Mouse (Mus musculus) embryonic facial prominence, embryonic 13.5 days (tissue): ENCODE results near the gene Polk. TPM values are rescaled to one million over a fixed set of nuclear protein-coding genes. Genes with fewer than 3 reads are reported as not detected.

ENCODE experiments used
- ATAC-seq: fragments of 200-750 bp; cut with Nextera tagmentation; 2 replicates; pipeline ENCODE4 v1.8.0; 2017; ENCODE audit warnings: low read depth; ENCODE audit not compliant: insufficient number of reproducible peaks, insufficient read depth, low FRiP score, low TSS enrichment
- H3K27ac ChIP-seq: fragments of 300-500 bp; sonication (generic); 2 replicates; pipeline ENCODE4 v1.5.1; 2015; ENCODE audit warnings: moderate library complexity, mild to moderate bottlenecking, inconsistent platforms
- H3K27me3 ChIP-seq: fragments of 300-500 bp; sonication (generic); 2 replicates; pipeline ENCODE4 v1.6.1; 2015; ENCODE audit warnings: mild to moderate bottlenecking, inconsistent platforms
- H3K36me3 ChIP-seq: fragments of 300-500 bp; sonication (generic); 2 replicates; pipeline ENCODE4 v1.6.1; 2015; ENCODE audit warnings: mild to moderate bottlenecking, inconsistent platforms
- H3K4me1 ChIP-seq: fragments of 300-500 bp; sonication (generic); 2 replicates; pipeline ENCODE4 v1.6.1; 2015; ENCODE audit warnings: inconsistent platforms
- H3K4me2 ChIP-seq: fragments of 300-500 bp; sonication (generic); 2 replicates; pipeline ENCODE4 v1.6.1; 2015; ENCODE audit warnings: moderate library complexity, mild to moderate bottlenecking, inconsistent platforms
- H3K4me3 ChIP-seq: fragments of 300-500 bp; sonication (generic); 2 replicates; pipeline ENCODE4 v1.5.1; 2015; ENCODE audit warnings: mild to moderate bottlenecking, inconsistent platforms
- H3K9ac ChIP-seq: fragments of 300-500 bp; sonication (generic); 2 replicates; pipeline ENCODE4 v1.6.1; 2015; ENCODE audit warnings: mild to moderate bottlenecking, inconsistent platforms
- H3K9me3 ChIP-seq: fragments of 300-500 bp; sonication (generic); 2 replicates; pipeline ENCODE4 v1.6.1; 2016; ENCODE audit warnings: inconsistent platforms
- WGBS: fragments of 180-500 bp; shearing (Covaris S2); methylation state at CpG from one replicate; pipeline ENCODE4 v1.1.7; 2015; ENCODE audit warnings: mixed read lengths; 5-methylcytosine and 5-hydroxymethylcytosine counted together
- polyA plus RNA-seq: library from polyadenylated mRNA; unstranded; fragments of >200 nt; fragmentation: Nextera tagmentation; extraction: Ambion mirVana; gene quantifications from 2 replicates; pipeline ENCODE4 v1.2.1, GENCODE M21; 2015

The Polk gene
- polyA plus RNA-seq, 1 experiment from 2014 or later, result 12.0 TPM

- no peak overlapping the region for H3K4me2 ChIP-seq
- no peaks in the 10 kb centered on the region for H3K9me3 ChIP-seq
- H3K9ac ChIP-seq, result no peak overlapping the region
- no peak overlapping the region for H3K4me3 ChIP-seq
- WGBS, result 47% methylated on average over 5 of the region's 5 CpGs
- H3K36me3 ChIP-seq, result no peaks in the 10 kb centered on the region
- ATAC-seq, result no peak
- peaks cover 16% of the 10 kb centered on the region for H3K4me1 ChIP-seq
- H3K27me3 ChIP-seq, result no peaks in the 10 kb centered on the region
- peak overlapping the region; percentile 68; the same call in 1 of the 2 replicates for H3K27ac ChIP-seq
Observed at GRCm38 (mm10) chr13:96458018-96458417, 84.4 kb downstream of the Polk start.

DNA sequence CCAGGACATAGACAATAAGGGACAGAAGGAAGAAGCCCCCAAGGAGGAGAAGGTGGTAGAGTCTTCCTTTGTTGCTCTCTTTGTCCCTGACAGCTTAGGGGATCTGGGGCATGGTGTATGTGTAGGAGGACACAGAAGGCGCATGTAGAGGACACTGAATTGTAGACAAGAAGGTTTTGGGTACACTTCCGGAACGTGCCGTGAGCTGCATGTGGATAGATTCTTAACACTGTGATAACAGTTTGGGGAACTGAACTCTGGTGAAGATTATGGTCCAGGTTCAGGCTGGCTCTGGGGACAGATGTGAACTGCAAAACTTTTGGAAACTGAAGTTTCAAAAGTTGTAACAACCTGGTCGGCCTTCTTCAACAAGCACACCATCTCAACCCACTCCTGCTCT lies 84.8 kb downstream of the Polk start:
- Histone ChIP-seq H3K4me3 (no peak overlapping the region), H3K36me3 (no peaks in the 10 kb centered on the region), H3K4me1 (peaks cover 16% of the 10 kb centered on the region), H3K27me3 (no peaks in the 10 kb centered on the region), H3K4me2 (no peak overlapping the region), H3K9ac (no peak overlapping the region), H3K9me3 (no peaks in the 10 kb centered on the region), H3K27ac (0 out of 2 replicates have a peak overlapping the region, but pooled peaks have one; percentile 68)
- no peak for ATAC-seq
- 91% methylated on average over 5 of the region's 5 CpGs for WGBS

- Histone ChIP-seq H3K4me1 (peaks cover 13% of the 10 kb centered on the region), H3K9ac (no peak overlapping the region), H3K9me3 (no peaks in the 10 kb centered on the region), H3K27me3 (no peaks in the 10 kb centered on the region), H3K4me3 (no peak overlapping the region), H3K27ac (no peak overlapping the region), H3K4me2 (no peak overlapping the region), H3K36me3 (no peaks in the 10 kb centered on the region)
- no peak for ATAC-seq
- WGBS, result 84% methylated on average over 3 of the region's 3 CpGs
Observed at GRCm38 (mm10) chr13:96454288-96454687, 88.1 kb downstream of the Polk start.

- peaks cover 4% of the 10 kb centered on the region for H3K4me1 ChIP-seq
- no peaks in the 10 kb centered on the region for H3K27me3 ChIP-seq
- no peak overlapping the region for H3K4me2 ChIP-seq
- no peak for ATAC-seq
- no peak overlapping the region for H3K9ac ChIP-seq
- no peaks in the 10 kb centered on the region for H3K36me3 ChIP-seq
- no peaks in the 10 kb centered on the region for H3K9me3 ChIP-seq
- no peak overlapping the region for H3K27ac ChIP-seq
- 92% methylated on average over 3 of the region's 3 CpGs for WGBS
- no peak overlapping the region for H3K4me3 ChIP-seq
Observed at GRCm38 (mm10) chr13:96452621-96453020, 89.8 kb downstream of the Polk start.

- H3K27ac ChIP-seq, result no peak overlapping the region
- no peak for ATAC-seq
Observed at GRCm38 (mm10) chr13:96451386-96452140, 90.8 kb downstream of the Polk start.

DNA sequence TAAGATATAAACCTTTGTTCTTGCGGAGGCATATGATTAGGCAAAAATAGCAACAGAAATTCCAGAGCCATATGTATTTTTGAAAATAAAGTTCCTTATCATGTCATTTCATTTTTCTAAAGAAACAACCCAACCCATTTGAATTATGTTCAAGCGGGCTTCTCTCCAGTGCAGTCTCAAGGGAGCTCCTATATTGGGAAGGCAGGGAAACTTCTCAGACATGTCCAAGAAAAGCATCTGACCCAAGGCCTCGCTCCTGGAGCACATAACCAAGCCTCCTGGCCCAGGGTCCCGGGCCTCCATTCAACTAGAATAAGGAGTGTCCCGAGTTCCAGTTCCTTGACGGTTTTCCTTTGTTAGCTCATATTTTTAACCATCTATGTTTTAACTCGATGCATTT lies 91.5 kb downstream of the Polk start:
- no peak for ATAC-seq
- H3K27me3 ChIP-seq, result no peaks in the 10 kb centered on the region
- WGBS, result 84% methylated on average over 7 of the region's 7 CpGs

More at GRCm38 (mm10) chr13:96451386-96452140, 90.8 kb downstream of the Polk start:
- Histone ChIP-seq H3K36me3 (no peaks in the 10 kb centered on the region), H3K4me3 (no peak overlapping the region), H3K4me2 (no peak overlapping the region), H3K4me1 (no peaks in the 10 kb centered on the region), H3K9ac (no peak overlapping the region), H3K27me3 (no peaks in the 10 kb centered on the region), H3K9me3 (no peaks in the 10 kb centered on the region)
- 84% methylated on average over 11 of the region's 11 CpGs for WGBS

GRCm38 (mm10) chr13:96450205-96450856 lies 92.0 kb downstream of the Polk start:
- Histone ChIP-seq H3K9me3 (no peaks in the 10 kb centered on the region), H3K27me3 (no peaks in the 10 kb centered on the region), H3K4me2 (no peak overlapping the region), H3K36me3 (no peaks in the 10 kb centered on the region), H3K9ac (no peak overlapping the region), H3K4me3 (no peak overlapping the region), H3K4me1 (no peaks in the 10 kb centered on the region), H3K27ac (no peak overlapping the region)
- no peak for ATAC-seq
- WGBS, result 85% methylated on average over 11 of the region's 11 CpGs

More for the DNA sequence above, 91.5 kb downstream of the Polk start:
- no peaks in the 10 kb centered on the region for H3K9me3 ChIP-seq
- no peak overlapping the region for H3K4me2 ChIP-seq
- no peaks in the 10 kb centered on the region for H3K36me3 ChIP-seq
- H3K4me3 ChIP-seq, result no peak overlapping the region
- H3K9ac ChIP-seq, result no peak overlapping the region
- no peaks in the 10 kb centered on the region for H3K4me1 ChIP-seq
- H3K27ac ChIP-seq, result no peak overlapping the region

DNA sequence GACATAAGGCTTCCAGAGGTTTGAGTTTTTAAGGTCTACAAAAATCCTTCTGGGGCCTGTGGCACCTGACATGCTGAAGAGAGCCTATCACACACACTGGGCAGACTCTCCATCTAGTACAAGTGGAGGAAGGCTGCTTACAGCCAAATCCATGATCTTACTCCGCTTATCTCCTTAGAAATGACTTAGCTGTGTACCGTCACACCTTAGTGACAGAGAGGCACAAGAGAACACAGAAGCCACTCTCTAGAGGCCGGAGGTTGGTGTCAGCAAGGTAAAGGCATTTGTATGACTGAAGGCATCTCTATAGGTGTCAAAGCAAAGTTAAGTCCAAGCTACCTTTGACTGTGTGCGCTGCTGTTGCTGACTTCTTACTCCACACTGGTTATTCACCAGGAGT lies 101.9 kb downstream of the Polk start:
- H3K27ac ChIP-seq, result no peak overlapping the region
- H3K9ac ChIP-seq, result no peak overlapping the region
- peaks cover 7% of the 10 kb centered on the region; the same call in 1 of the 2 replicates for H3K4me1 ChIP-seq
- no peaks in the 10 kb centered on the region for H3K9me3 ChIP-seq
- no peaks in the 10 kb centered on the region for H3K36me3 ChIP-seq
- ATAC-seq, result no peak
- 90% methylated on average over 4 of the region's 4 CpGs for WGBS
- no peak overlapping the region for H3K4me2 ChIP-seq
- H3K4me3 ChIP-seq, result no peak overlapping the region
- H3K27me3 ChIP-seq, result no peaks in the 10 kb centered on the region

- ATAC-seq, result no peak
- 86% methylated on average over 1 of the region's 1 CpGs for WGBS
- Histone ChIP-seq H3K27me3 (no peaks in the 10 kb centered on the region), H3K9me3 (no peaks in the 10 kb centered on the region), H3K9ac (no peak overlapping the region), H3K36me3 (no peaks in the 10 kb centered on the region), H3K4me3 (no peak overlapping the region), H3K4me1 (peaks cover 23% of the 10 kb centered on the region), H3K27ac (no peak overlapping the region), H3K4me2 (no peak overlapping the region)
Observed at GRCm38 (mm10) chr13:96436921-96437320, 105.5 kb downstream of the Polk start.

- no peaks in the 10 kb centered on the region for H3K36me3 ChIP-seq
- H3K4me1 ChIP-seq, result peaks cover 23% of the 10 kb centered on the region
- H3K4me3 ChIP-seq, result no peak overlapping the region
- ATAC-seq, result no peak
- no peak overlapping the region for H3K27ac ChIP-seq
- WGBS, result 21% methylated on average over 12 of the region's 13 CpGs
- H3K4me2 ChIP-seq, result peak overlapping the region; percentile 29
- H3K9me3 ChIP-seq, result no peaks in the 10 kb centered on the region
- no peak overlapping the region for H3K9ac ChIP-seq
- no peaks in the 10 kb centered on the region for H3K27me3 ChIP-seq
Observed at GRCm38 (mm10) chr13:96435793-96436192, 106.6 kb downstream of the Polk start.

DNA sequence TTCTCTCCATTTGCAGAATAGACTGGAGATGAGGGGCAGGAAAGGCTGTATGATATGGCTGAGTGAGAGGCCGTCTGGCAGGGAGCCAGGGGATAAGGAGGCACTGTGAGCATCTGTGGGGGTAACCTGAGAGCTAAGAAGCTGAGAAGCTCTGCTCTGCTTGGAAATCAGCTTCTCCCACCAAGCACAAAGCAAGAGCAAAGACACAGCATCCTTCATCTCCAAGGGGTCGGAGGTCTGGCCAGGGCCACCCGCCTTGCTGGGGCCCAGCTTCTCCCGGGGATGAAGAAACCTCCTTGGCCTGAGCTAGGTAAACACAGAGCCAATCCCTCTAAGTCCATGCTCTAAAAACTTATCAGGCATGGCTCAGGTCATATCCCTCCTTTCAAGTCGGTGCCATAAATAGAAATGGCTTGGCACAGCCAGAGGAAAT lies 107.5 kb downstream of the Polk start:
- WGBS, result 40% methylated on average over 5 of the region's 5 CpGs
- Histone ChIP-seq H3K27me3 (no peaks in the 10 kb centered on the region), H3K4me1 (peaks cover 23% of the 10 kb centered on the region), H3K9ac (no peak overlapping the region), H3K9me3 (no peaks in the 10 kb centered on the region), H3K4me3 (no peak overlapping the region), H3K4me2 (no peak overlapping the region; the same call in 1 of the 2 replicates), H3K36me3 (no peaks in the 10 kb centered on the region), H3K27ac (peak overlapping the region; percentile 62)
- peak; percentile 48 for ATAC-seq

DNA sequence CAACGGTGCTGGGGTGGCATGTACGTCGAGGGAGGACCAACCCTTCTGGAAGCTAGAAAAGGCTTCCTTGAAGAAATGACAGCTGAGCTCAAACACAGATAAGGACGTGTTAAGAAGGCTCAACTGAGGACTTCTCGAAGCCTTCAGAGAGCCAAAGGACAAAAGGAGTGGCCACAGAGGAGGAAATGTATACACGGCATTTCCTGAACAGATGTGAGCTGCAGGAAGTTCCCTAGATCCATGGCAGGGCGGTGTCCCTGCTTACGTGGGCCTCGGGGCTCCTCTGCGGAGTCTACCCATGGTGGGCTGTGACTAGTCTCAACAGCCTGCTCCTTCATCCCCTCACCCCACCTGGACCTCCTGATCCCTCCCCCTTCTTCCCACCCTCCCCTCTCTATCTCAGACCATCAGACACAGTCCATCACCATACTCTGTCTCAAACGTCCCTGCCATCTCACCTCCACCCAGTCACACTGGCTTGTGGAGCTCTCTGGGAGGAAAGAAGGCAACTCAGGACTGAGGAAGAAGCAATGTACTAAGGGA lies 108.7 kb downstream of the Polk start:
- WGBS, result 67% methylated on average over 11 of the region's 11 CpGs

More for the DNA sequence above, 108.7 kb downstream of the Polk start:
- no peaks in the 10 kb centered on the region for H3K27me3 ChIP-seq
- H3K4me2 ChIP-seq, result no peak overlapping the region
- H3K4me3 ChIP-seq, result no peak overlapping the region
- no peaks in the 10 kb centered on the region for H3K9me3 ChIP-seq
- no peaks in the 10 kb centered on the region for H3K36me3 ChIP-seq
- H3K4me1 ChIP-seq, result peaks cover 23% of the 10 kb centered on the region
- no peak overlapping the region for H3K27ac ChIP-seq
- ATAC-seq, result no peak
- no peak overlapping the region for H3K9ac ChIP-seq
